In the genomic region with DNA sequence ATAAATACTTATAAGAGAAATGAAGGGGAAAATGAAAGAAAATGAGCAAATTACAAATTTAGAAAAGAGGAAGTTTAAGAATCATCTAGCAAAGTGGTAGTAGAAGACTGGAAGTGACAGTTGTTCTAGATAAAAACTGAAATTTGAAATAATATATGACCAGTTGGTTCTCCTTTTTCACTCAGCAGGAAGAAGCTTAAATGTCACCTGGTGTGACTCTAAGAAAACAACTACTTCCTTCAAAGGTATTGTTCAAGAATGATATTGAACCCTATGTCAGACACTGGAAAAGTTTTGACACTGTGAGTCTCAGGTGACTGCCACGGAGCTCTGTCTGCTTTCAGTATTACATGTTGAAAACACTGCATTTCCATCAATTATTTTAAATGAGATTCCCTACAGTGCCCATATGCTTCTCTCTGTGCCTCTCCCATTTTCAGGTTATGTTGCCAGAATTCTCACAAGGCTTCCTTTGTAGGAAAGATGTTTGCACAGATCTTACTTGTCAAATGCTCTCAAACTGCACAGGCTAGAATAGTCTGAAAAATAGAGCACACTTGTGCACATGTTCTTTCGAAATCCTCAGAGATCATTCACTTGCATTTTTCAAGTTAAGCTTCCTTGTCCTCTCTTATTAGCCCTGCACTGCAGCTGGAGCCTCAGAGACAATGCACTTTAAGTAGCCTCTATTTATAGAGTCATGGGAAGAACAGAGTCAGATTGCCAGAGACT, we compare ENCODE assay signal across 15 mouse cellular contexts. TPM values are rescaled to one million over a fixed set of nuclear protein-coding genes. Genes with fewer than 3 reads are reported as not detected.
DNase-seq lines count a peak whose midpoint lies in the region; ATAC-seq and TF ChIP-seq lines count a peak whose summit lies in the region.
"Had no signal": no experiment of that assay in that cellular context is flagged by ENCODE, and none has a peak within 500 bp of the region (broad histone marks: within the 10 kb centered on the region; RNA-seq: fewer than 3 reads in every experiment).

No protein-coding gene starts in this region.

- H3K79me2 ChIP-seq in MEL (ENCODE audit: control insufficient read depth, insufficient read depth, low read length, poor library complexity) = no peaks in the 10 kb centered on the region

- TF ChIP-seq EP300 in MEL (IDR thresholded peaks at IDR 0.05; ENCODE audit: low read depth in 1 of 2, low read length in 2 of 2) = peak; percentile 61 to 64; a peak in 3 of 4 replicates

- TF ChIP-seq CTCF in MEL (IDR thresholded peaks at IDR 0.05 in 2 of 3, conservative IDR thresholded peaks at IDR 0.05 in 1 of 3; ENCODE audit: control insufficient read depth in 1 of 3, insufficient read depth in 1 of 3, low read depth in 2 of 3, low read length in 3 of 3, poor library complexity in 1 of 3, severe bottlenecking in 1 of 3) = no peak

- H3K9ac ChIP-seq in hindbrain, embryonic 15.5 days = no peak overlapping the region
- H3K9ac ChIP-seq in MEL (ENCODE audit: control insufficient read depth, low read depth, low read length, poor library complexity, severe bottlenecking) = no peak overlapping the region; the same call in 1 of the 2 replicates
- H3K9ac ChIP-seq: liver, embryonic 13.5 days; neural tube, embryonic 13.5 days had no signal

- H3K27ac ChIP-seq in hindbrain, embryonic 15.5 days (replicated peaks) = peak overlapping the region; percentile 55
- no peak overlapping the region for H3K27ac ChIP-seq in hindbrain, embryonic 10.5 days
- peak overlapping the region; percentile 23; the same call in 1 of the 2 replicates for H3K27ac ChIP-seq in MEL (ENCODE audit: control insufficient read depth, low read depth, low read length)
- H3K27ac ChIP-seq: liver, embryonic 13.5 days; neural tube, embryonic 13.5 days had no signal

- no peak overlapping the region for H3K4me3 ChIP-seq in hindbrain, embryonic 15.5 days
- H3K4me3 ChIP-seq in hindbrain, embryonic 10.5 days = no peak overlapping the region
- peak overlapping the region in 1 of 2 experiments; percentile 44; a peak in 2 of 4 replicates for H3K4me3 ChIP-seq in MEL (ENCODE audit: control insufficient read depth in 1 of 2, insufficient read depth in 1 of 2, low read depth in 2 of 2, low read length in 2 of 2)
- H3K4me3 ChIP-seq: liver, embryonic 13.5 days; neural tube, embryonic 13.5 days had no signal

- 36% methylated on average over 2 of the region's 2 CpGs for WGBS in hindbrain, embryonic 15.5 days
- 67% methylated on average over 2 of the region's 2 CpGs for WGBS in hindbrain, embryonic 10.5 days

- DNase-seq in hindbrain, embryonic 10.5 days (ENCODE audit: low spot score) = no peak
- DNase-seq in MEL (ENCODE audit: low read depth, low spot score) = peak; percentile 53
- peak; percentile 66 for DNase-seq in brain, adult 2 months (ENCODE audit: low read depth, low spot score)
- no peak for DNase-seq in urinary bladder, adult 18-20 months (ENCODE audit: low spot score in 2 of 2)
- DNase-seq in testis, postnatal 10 days (ENCODE audit: low spot score) = no peak
- DNase-seq in urinary bladder, adult 2 months (ENCODE audit: low spot score) = no peak
- DNase-seq: gastrocnemius, postnatal 14 days; heart, postnatal 10 days; liver, embryonic 13.5 days; thymus, postnatal 36 days had no signal

- 0 out of 2 replicates have a peak, but pooled peaks have one; percentile 54 for ATAC-seq in hindbrain, embryonic 15.5 days (ENCODE audit: low FRiP score, low read depth)
- ATAC-seq in megakaryocyte progenitor cell, adult 5-6 weeks (replicated peaks; ENCODE audit: poor library complexity) = peak; percentile 56

- H3K4me2 ChIP-seq in hindbrain, embryonic 15.5 days = no peak overlapping the region
- H3K4me2 ChIP-seq: liver, embryonic 13.5 days; neural tube, embryonic 13.5 days had no signal

- no peaks in the 10 kb centered on the region for H3K27me3 ChIP-seq in hindbrain, embryonic 15.5 days
- H3K27me3 ChIP-seq in hindbrain, embryonic 10.5 days (ENCODE audit: insufficient read depth, poor library complexity, severe bottlenecking) = no peaks in the 10 kb centered on the region
- H3K27me3 ChIP-seq in MEL (ENCODE audit: control insufficient read depth in 1 of 2, insufficient read depth in 2 of 2, low read length in 2 of 2) = no peaks in the 10 kb centered on the region
- H3K27me3 ChIP-seq: liver, embryonic 13.5 days; neural tube, embryonic 13.5 days had no signal

- peaks cover 9% of the 10 kb centered on the region for H3K4me1 ChIP-seq in hindbrain, embryonic 15.5 days (replicated peaks)
- H3K4me1 ChIP-seq in hindbrain, embryonic 10.5 days (replicated peaks) = peaks cover 9% of the 10 kb centered on the region; the same call in 1 of the 2 replicates
- peaks cover 0 to 4% of the 10 kb centered on the region in 2 experiments; a peak in 2 of 4 replicates for H3K4me1 ChIP-seq in MEL (ENCODE audit: control insufficient read depth in 1 of 2, insufficient read depth in 2 of 2, low read length in 2 of 2)
- H3K4me1 ChIP-seq: liver, embryonic 13.5 days had no signal

- TF ChIP-seq POLR2A in MEL (IDR thresholded peaks at IDR 0.05; ENCODE audit: control insufficient read depth in 1 of 2, insufficient read depth in 1 of 2, low read depth in 1 of 2, low read length in 2 of 2, poor library complexity in 1 of 2) = no peak

- H3K9me3 ChIP-seq in hindbrain, embryonic 15.5 days = no peaks in the 10 kb centered on the region
- H3K9me3 ChIP-seq in hindbrain, embryonic 10.5 days = no peaks in the 10 kb centered on the region
- no peaks in the 10 kb centered on the region for H3K9me3 ChIP-seq in MEL (replicated peaks; ENCODE audit: insufficient read depth, low read length)
- H3K9me3 ChIP-seq: liver, embryonic 13.5 days; neural tube, embryonic 13.5 days had no signal

- TF ChIP-seq RAD21 in MEL (IDR thresholded peaks at IDR 0.05; ENCODE audit: low read depth, low read length) = no peak

- H3K36me3 ChIP-seq in hindbrain, embryonic 15.5 days = no peaks in the 10 kb centered on the region
- H3K36me3 ChIP-seq in hindbrain, embryonic 10.5 days = no peaks in the 10 kb centered on the region
- H3K36me3 ChIP-seq in MEL (ENCODE audit: control insufficient read depth in 1 of 2, insufficient read depth in 2 of 2, low read length in 2 of 2) = no peaks in the 10 kb centered on the region
- H3K36me3 ChIP-seq: liver, embryonic 13.5 days; neural tube, embryonic 13.5 days had no signal

TF ChIP-seq in MEL, 35 proteins besides CTCF, POLR2A, EP300 and RAD21:
- TF ChIP-seq ETS1 (IDR thresholded peaks at IDR 0.05; ENCODE audit: low read depth, low read length) = peak; percentile 65
- TF ChIP-seq USF2 (IDR thresholded peaks at IDR 0.05; ENCODE audit: borderline replicate concordance in 1 of 2, insufficient read depth in 1 of 2, low read depth in 1 of 2, low read length in 2 of 2) = no peak
- TF ChIP-seq MYB (IDR thresholded peaks at IDR 0.05; ENCODE audit: low read depth, low read length) = peak; percentile 53
- TF ChIP-seq GATA1 (IDR thresholded peaks at IDR 0.05; ENCODE audit: low read depth, low read length) = peak; percentile 16; the same call in 1 of the 2 replicates
TF ChIP-seq in MEL: peak in this region for 3.

RNA-seq across cellular contexts. Expression of gene Serpini2, which starts 27.3 kb away (rescaled TPM):
- not detected in 2 replicates for polyA plus RNA-seq in hindbrain, embryonic 15.5 days (2015; fragmentation: Nextera tagmentation; extraction: Ambion mirVana)
- polyA plus RNA-seq in hindbrain, embryonic 10.5 days (2016; fragmentation: Nextera tagmentation; extraction: Ambion mirVana) = not detected in 2 replicates
- not detected in 2 replicates for total RNA-seq in MEL (2012; rRNA removed)
- polyA plus RNA-seq in MEL (2012; ENCODE audit: insufficient read depth in 1 of 2, insufficient read length in 2 of 2, low read depth in 1 of 2, low replicate concordance in 2 of 2, missing spikeins in 1 of 2) = not detected
- not detected in 2 replicates for total RNA-seq in megakaryocyte progenitor cell, adult 5-6 weeks (2015)
- not detected in 2 replicates for total RNA-seq in megakaryocyte progenitor cell, adult 5-6 weeks (2017)
- not detected in 2 replicates for polyA plus RNA-seq in urinary bladder, adult 2 months (2012; rRNA removed)
- total RNA-seq: gastrocnemius, postnatal 14 days; heart, postnatal 10 days; left cerebral cortex, adult 8-10 months had no signal
- polyA plus RNA-seq: kidney, embryonic 16.5 days; liver, embryonic 13.5 days; neural tube, embryonic 13.5 days had no signal

Comparison
In these comparisons a context has a peak if more than half of its experiments do, and no peak if none do; other contexts are left out.
1. DNase-seq: peak in MEL (single experiment) and brain, adult 2 months (single experiment); none in hindbrain, embryonic 10.5 days (single experiment), urinary bladder, adult 18-20 months (0 of 2), testis, postnatal 10 days (single experiment) and urinary bladder, adult 2 months (single experiment).